Mouse (Mus musculus) small intestine, adult 2 months (tissue): ENCODE data around the gene Grk2.

ENCODE experiments used
- CTCF ChIP-seq: fragments of 200-500 bp; IDR thresholded peaks from 2 replicates; pipeline ENCODE4 v1.5.1; 2012; ENCODE audit warnings: low read depth, mild to moderate bottlenecking, control low read depth, inconsistent platforms, low read length, moderate library complexity, mixed read lengths; ENCODE audit not compliant: insufficient replicate concordance, insufficient read length; ENCODE audit errors: extremely low read depth
- POLR2A ChIP-seq: fragments of 200-500 bp; IDR thresholded peaks from 2 replicates; pipeline ENCODE4 v1.6.1; 2012; ENCODE audit warnings: low read depth, mild to moderate bottlenecking, control low read depth, inconsistent platforms, low read length, moderate library complexity

- TF ChIP-seq POLR2A (no peak), CTCF (no peak)
Measured at GRCm38 (mm10) chr19:4297851-4298250, 8.2 kb downstream of the Grk2 start.
